Mouse (Mus musculus) neural tube, embryonic 15.5 days (tissue): ENCODE measurements around the gene Gm10277. TPM values are rescaled to one million over a fixed set of nuclear protein-coding genes. Genes with fewer than 3 reads are reported as not detected.

ENCODE experiments used
- ATAC-seq: fragments of 200-750 bp; cut with Nextera tagmentation; 2 replicates; pipeline ENCODE4 v1.8.0; 2017; ENCODE audit warnings: mild to moderate bottlenecking, moderate TSS enrichment, moderate library complexity; ENCODE audit not compliant: low FRiP score
- H3K27ac ChIP-seq: fragments of 300-500 bp; sonication (generic); replicated peaks from 2 replicates; pipeline ENCODE4 v1.5.1; 2015; ENCODE audit warnings: mild to moderate bottlenecking, inconsistent platforms
- H3K27me3 ChIP-seq: fragments of 300-500 bp; sonication (generic); replicated peaks from 2 replicates; pipeline ENCODE4 v1.6.1; 2015; ENCODE audit warnings: inconsistent platforms
- H3K36me3 ChIP-seq: fragments of 300-500 bp; sonication (generic); 2 replicates; pipeline ENCODE4 v1.6.1; 2015; ENCODE audit warnings: inconsistent platforms
- H3K4me1 ChIP-seq: fragments of 300-500 bp; sonication (generic); 2 replicates; pipeline ENCODE4 v1.6.1; 2015; ENCODE audit warnings: inconsistent platforms
- H3K4me2 ChIP-seq: fragments of 300-500 bp; sonication (generic); 2 replicates; pipeline ENCODE4 v1.6.1; 2015; ENCODE audit warnings: inconsistent platforms, mild to moderate bottlenecking, moderate library complexity
- H3K4me3 ChIP-seq: fragments of 300-500 bp; sonication (generic); replicated peaks from 2 replicates; pipeline ENCODE4 v1.5.1; 2015; ENCODE audit warnings: mild to moderate bottlenecking, inconsistent platforms
- H3K9ac ChIP-seq: fragments of 300-500 bp; sonication (generic); replicated peaks from 2 replicates; pipeline ENCODE4 v1.6.1; 2015; ENCODE audit warnings: mild to moderate bottlenecking, inconsistent platforms
- H3K9me3 ChIP-seq: fragments of 300-500 bp; sonication (generic); replicated peaks from 2 replicates; pipeline ENCODE4 v1.6.1; 2016; ENCODE audit warnings: inconsistent platforms
- WGBS: fragments of 180-500 bp; shearing (Covaris S2); methylation state at CpG from one replicate; pipeline ENCODE4 v1.1.7; 2015; ENCODE audit warnings: mixed read lengths; 5-methylcytosine and 5-hydroxymethylcytosine counted together
- polyA plus RNA-seq: library from polyadenylated mRNA; unstranded; fragments of >200 nt; fragmentation: Nextera tagmentation; extraction: Ambion mirVana; gene quantifications from 2 replicates; pipeline ENCODE4 v1.2.1, GENCODE M21; 2015

The Gm10277 gene
- polyA plus RNA-seq, 1 experiment from 2014 or later: 1.8 TPM

- Histone ChIP-seq H3K4me2 (no peak overlapping the region), H3K4me1 (no peaks in the 10 kb centered on the region), H3K9ac (no peak overlapping the region), H3K9me3 (no peaks in the 10 kb centered on the region), H3K27ac (no peak overlapping the region), H3K4me3 (no peak overlapping the region), H3K36me3 (no peaks in the 10 kb centered on the region), H3K27me3 (no peaks in the 10 kb centered on the region)
- ATAC-seq: no peak
- 35% methylated on average over 6 of the region's 6 CpGs for WGBS
These were observed 43.6 kb downstream of the Gm10277 start for GRCm38 (mm10) chr11:77743966-77744365.

- Histone ChIP-seq H3K9me3 (no peaks in the 10 kb centered on the region), H3K9ac (no peak overlapping the region), H3K4me2 (no peak overlapping the region), H3K36me3 (no peaks in the 10 kb centered on the region), H3K4me3 (no peak overlapping the region), H3K27ac (no peak overlapping the region), H3K4me1 (peaks cover 2% of the 10 kb centered on the region; the same call in 1 of the 2 replicates), H3K27me3 (no peaks in the 10 kb centered on the region)
- no peak for ATAC-seq
- 50% methylated on average over 7 of the region's 7 CpGs for WGBS
These were observed 49.0 kb downstream of the Gm10277 start for GRCm38 (mm10) chr11:77738555-77738954.

- ATAC-seq: no peak
- Histone ChIP-seq H3K4me3 (no peak overlapping the region), H3K9ac (no peak overlapping the region), H3K27ac (no peak overlapping the region), H3K4me2 (no peak overlapping the region), H3K4me1 (peaks cover 2% of the 10 kb centered on the region; the same call in 1 of the 2 replicates), H3K36me3 (no peaks in the 10 kb centered on the region), H3K27me3 (no peaks in the 10 kb centered on the region), H3K9me3 (no peaks in the 10 kb centered on the region)
- 2% methylated on average over 6 of the region's 6 CpGs for WGBS
These were observed 50.3 kb downstream of the Gm10277 start for GRCm38 (mm10) chr11:77737289-77737688.

Other genes starting within 250 kb of the Gm10277 start
- 17.3 and 18.7 TPM in 2 replicates for gene Taok1, start 179.9 kb downstream of the Gm10277 start, polyA plus RNA-seq
- gene Nufip2, start 101.6 kb downstream of the Gm10277 start, polyA plus RNA-seq: 3.4 and 4.8 TPM in 2 replicates
- 0.61 TPM in 1 of 2 replicates, not detected in the other for gene Cryba1, start 62.5 kb downstream of the Gm10277 start, polyA plus RNA-seq
- gene Myo18a, start 24.5 kb downstream of the Gm10277 start, polyA plus RNA-seq: 39.6 and 40.8 TPM in 2 replicates
- gene Pipox, start 106.3 kb upstream of the Gm10277 start, polyA plus RNA-seq: 5.4 and 5.5 TPM in 2 replicates
- 101 and 123 TPM in 2 replicates for gene Sez6, start 143.1 kb upstream of the Gm10277 start, polyA plus RNA-seq
- 14.6 and 16.9 TPM in 2 replicates for gene Phf12, start 195.0 kb upstream of the Gm10277 start, polyA plus RNA-seq
- 48.2 and 55.3 TPM in 2 replicates for gene Dhrs13, start 244.5 kb upstream of the Gm10277 start, polyA plus RNA-seq